Mouse (Mus musculus) intestine, embryonic 14.5 days (tissue): ENCODE measurements around the gene Gm867. TPM values are rescaled to one million over a fixed set of nuclear protein-coding genes. Genes with fewer than 3 reads are reported as not detected.
A peak's percentile ranks its signal among the peaks of the same experiment; 100 is the strongest.

Source experiments
- ATAC-seq: fragments of 200-750 bp; cut with Nextera tagmentation; replicated peaks from 2 replicates; pipeline ENCODE4 v1.8.0; 2017; ENCODE audit warnings: low read depth, moderate number of reproducible peaks, moderate TSS enrichment, moderate library complexity; ENCODE audit not compliant: low FRiP score, low TSS enrichment
- DNase-seq: peaks from one replicate; pipeline ENCODE4 v3.0.0-alpha.2; 2018; ENCODE audit warnings: low spot score
- H3K27ac ChIP-seq: fragments of 300-500 bp; sonication (generic); 2 replicates; pipeline ENCODE4 v1.5.1; 2014; ENCODE audit warnings: low read depth, mild to moderate bottlenecking, control low read depth
- H3K27me3 ChIP-seq: fragments of 300-500 bp; sonication (generic); replicated peaks from 2 replicates; pipeline ENCODE4 v1.6.1; 2014; ENCODE audit warnings: low read length, control low read depth; ENCODE audit not compliant: control insufficient read depth, insufficient read depth
- H3K36me3 ChIP-seq: fragments of 300-500 bp; sonication (generic); 2 replicates; pipeline ENCODE4 v1.6.1; 2014; ENCODE audit warnings: low read length, control low read depth; ENCODE audit not compliant: control insufficient read depth, insufficient read depth
- H3K4me1 ChIP-seq: fragments of 300-500 bp; sonication (generic); replicated peaks from 2 replicates; pipeline ENCODE4 v1.6.1; 2014; ENCODE audit warnings: low read length, control low read depth, mixed read lengths; ENCODE audit not compliant: control insufficient read depth, insufficient read depth
- H3K4me2 ChIP-seq: fragments of 300-500 bp; sonication (generic); 2 replicates; pipeline ENCODE4 v1.6.1; 2014; ENCODE audit warnings: low read length
- H3K4me3 ChIP-seq: fragments of 300-500 bp; sonication (generic); 2 replicates; pipeline ENCODE4 v1.5.1; 2014; ENCODE audit warnings: low read depth, low read length, control low read depth, mixed read lengths
- H3K9ac ChIP-seq: fragments of 300-500 bp; sonication (generic); 2 replicates; pipeline ENCODE4 v1.6.1; 2014; ENCODE audit warnings: mild to moderate bottlenecking, low read length
- H3K9me3 ChIP-seq: fragments of 300-500 bp; sonication (generic); 2 replicates; pipeline ENCODE4 v1.6.1; 2016; ENCODE audit warnings: low read length, control low read depth; ENCODE audit not compliant: control insufficient read depth
- WGBS: fragments of 180-500 bp; shearing (Covaris S2); extraction: QIAGEN DNeasy Blood & Tissue Kit; methylation state at CpG from one replicate; pipeline ENCODE4 v1.1.7; 2014; 5-methylcytosine and 5-hydroxymethylcytosine counted together
- polyA plus RNA-seq: library from polyadenylated mRNA; unstranded; fragments of >200 nt; fragmentation: Nextera tagmentation; extraction: Ambion mirVana; gene quantifications from 2 replicates; pipeline ENCODE4 v1.2.1, GENCODE M21; 2014

The Gm867 gene
- polyA plus RNA-seq, 1 experiment from 2014 or later: not detected

- H3K36me3 ChIP-seq: no peaks in the 10 kb centered on the region
- no peak overlapping the region for H3K27ac ChIP-seq
- H3K27me3 ChIP-seq: peaks cover 4% of the 10 kb centered on the region
- no peaks in the 10 kb centered on the region for H3K9me3 ChIP-seq
- no peak for DNase-seq
- H3K9ac ChIP-seq: no peak overlapping the region
- peaks cover 6% of the 10 kb centered on the region; the same call in 1 of the 2 replicates for H3K4me1 ChIP-seq
- 74% methylated on average over 9 of the region's 9 CpGs for WGBS
- ATAC-seq: no peak
- no peak overlapping the region for H3K4me3 ChIP-seq
- no peak overlapping the region for H3K4me2 ChIP-seq
Observed at GRCm38 (mm10) chr10:75941042-75941824, 761 bp upstream of the Gm867 start.

GRCm38 (mm10) chr10:75939481-75940234 lies 814 bp downstream of the Gm867 start:
- Histone ChIP-seq H3K27ac (no peak overlapping the region), H3K9me3 (no peaks in the 10 kb centered on the region), H3K4me3 (no peak overlapping the region), H3K4me1 (peaks cover 6% of the 10 kb centered on the region), H3K36me3 (no peaks in the 10 kb centered on the region), H3K4me2 (no peak overlapping the region), H3K9ac (no peak overlapping the region), H3K27me3 (peaks cover 10% of the 10 kb centered on the region)
- DNase-seq (no peak), ATAC-seq (no peak)
- 54% methylated on average over 9 of the region's 9 CpGs for WGBS

GRCm38 (mm10) chr10:75937851-75938643 lies 2.4 kb downstream of the Gm867 start:
- H3K4me3 ChIP-seq: no peak overlapping the region
- no peak overlapping the region for H3K27ac ChIP-seq
- H3K27me3 ChIP-seq: peaks cover 10% of the 10 kb centered on the region
- no peaks in the 10 kb centered on the region for H3K9me3 ChIP-seq
- H3K4me2 ChIP-seq: no peak overlapping the region
- ATAC-seq: no peak
- no peaks in the 10 kb centered on the region for H3K36me3 ChIP-seq
- 45% methylated on average over 10 of the region's 10 CpGs for WGBS
- H3K9ac ChIP-seq: no peak overlapping the region
- no peak for DNase-seq
- no peaks in the 10 kb centered on the region; the same call in 1 of the 2 replicates for H3K4me1 ChIP-seq

GRCm38 (mm10) chr10:75936909-75937667 lies 3.4 kb downstream of the Gm867 start:
- ATAC-seq (no peak), DNase-seq (no peak)
- no peak overlapping the region for H3K4me3 ChIP-seq
- H3K27me3 ChIP-seq: peaks cover 10% of the 10 kb centered on the region
- H3K36me3 ChIP-seq: no peaks in the 10 kb centered on the region
- no peak overlapping the region for H3K9ac ChIP-seq
- WGBS: 42% methylated on average over 18 of the region's 18 CpGs
- H3K4me2 ChIP-seq: no peak overlapping the region
- no peak overlapping the region for H3K27ac ChIP-seq
- peaks cover under 1% of the 10 kb centered on the region for H3K4me1 ChIP-seq
- no peaks in the 10 kb centered on the region for H3K9me3 ChIP-seq

- peak; percentile 69 for ATAC-seq
- H3K4me2 ChIP-seq: peak within 1 kb of the TSS; percentile 80
- H3K4me3 ChIP-seq: peak within 1 kb of the TSS; percentile 62
- H3K27ac ChIP-seq: no peak within 1 kb of the TSS
- 2% methylated on average over 51 of the region's 51 CpGs for WGBS
- peaks cover 10% of the 10 kb centered on the region for H3K27me3 ChIP-seq
- peaks cover 5% of the 10 kb centered on the region for H3K4me1 ChIP-seq
- H3K36me3 ChIP-seq: no peaks in the 10 kb centered on the region
- DNase-seq: peak; percentile 91
- H3K9ac ChIP-seq: peak within 1 kb of the TSS; percentile 51
- H3K9me3 ChIP-seq: no peaks in the 10 kb centered on the region
Observed at GRCm38 (mm10) chr10:75935680-75936541, 4.6 kb downstream of the Gm867 start, which contains the start of gene Mmp11. Gene Mmp11, minus strand, starts transcription at chr10:75936496.

GRCm38 (mm10) chr10:75934991-75935390 lies 5.5 kb downstream of the Gm867 start:
- Histone ChIP-seq H3K9me3 (no peaks in the 10 kb centered on the region), H3K4me3 (no peak overlapping the region), H3K4me1 (peaks cover 12% of the 10 kb centered on the region), H3K36me3 (no peaks in the 10 kb centered on the region), H3K27ac (no peak overlapping the region), H3K9ac (no peak overlapping the region; the same call in 1 of the 2 replicates), H3K4me2 (peak overlapping the region; percentile 80), H3K27me3 (peaks cover 10% of the 10 kb centered on the region)
- DNase-seq (no peak), ATAC-seq (no peak)
- 61% methylated on average over 1 of the region's 1 CpGs for WGBS

- ATAC-seq: no peak
- Histone ChIP-seq H3K9me3 (no peaks in the 10 kb centered on the region), H3K4me2 (peak within 1 kb of the TSS; percentile 92), H3K4me3 (peak within 1 kb of the TSS; percentile 65), H3K36me3 (peaks cover 5% of the 10 kb centered on the region), H3K9ac (peak within 1 kb of the TSS; percentile 77), H3K27me3 (peaks cover 10% of the 10 kb centered on the region), H3K4me1 (peaks cover 12% of the 10 kb centered on the region), H3K27ac (peak within 1 kb of the TSS; percentile 43; the same call in 1 of the 2 replicates)
- no peak for DNase-seq
- WGBS: 39% methylated on average over 6 of the region's 6 CpGs
Observed at GRCm38 (mm10) chr10:75932891-75933290, 7.6 kb downstream of the Gm867 start, which contains the start of gene Chchd10. Gene Chchd10, plus strand, starts transcription at chr10:75933130.
